26 mouse cellular contexts compared by ENCODE assay signal in genomic region chr10:88404220-88404619, GRCm38 (mm10). TPM values are rescaled to one million over a fixed set of nuclear protein-coding genes. Genes with fewer than 3 reads are reported as not detected.
"Had no signal": no experiment of that assay in that cellular context is flagged by ENCODE, and none has a peak within 500 bp of the region (broad histone marks: within the 10 kb centered on the region; RNA-seq: fewer than 3 reads in every experiment).

No protein-coding gene starts in this region.

- H3K36me3 ChIP-seq: limb, embryonic 12.5 days had no signal

- H3K9ac ChIP-seq: kidney, embryonic 15.5 days; limb, embryonic 12.5 days; limb, embryonic 15.5 days; liver, embryonic 14.5 days; liver, postnatal 0 days; lung, embryonic 14.5 days; midbrain, embryonic 13.5 days; neural tube, embryonic 13.5 days had no signal

- H3K9me3 ChIP-seq: kidney, embryonic 15.5 days; limb, embryonic 15.5 days; midbrain, embryonic 13.5 days; neural tube, embryonic 13.5 days had no signal

- H3K4me1 ChIP-seq: kidney, embryonic 15.5 days; limb, embryonic 12.5 days; limb, embryonic 15.5 days; midbrain, embryonic 13.5 days; neural tube, embryonic 13.5 days had no signal

- H3K27ac ChIP-seq: kidney, embryonic 15.5 days; left cerebral cortex, adult 2 months; limb, embryonic 12.5 days; limb, embryonic 15.5 days; liver, embryonic 14.5 days; midbrain, embryonic 13.5 days; neural tube, embryonic 13.5 days had no signal

- ATAC-seq: liver, postnatal 0 days; lung, postnatal 0 days; midbrain, embryonic 13.5 days; midbrain, embryonic 16.5 days had no signal

- H3K4me2 ChIP-seq: kidney, embryonic 15.5 days; limb, embryonic 12.5 days; limb, embryonic 15.5 days; liver, embryonic 11.5 days; lung, embryonic 14.5 days; midbrain, embryonic 13.5 days; neural tube, embryonic 13.5 days had no signal

- DNase-seq: kidney, adult 11 months; kidney, adult 8-10 months; kidney, postnatal 10 days; kidney, postnatal 36 days; layer of hippocampus, postnatal 36 days; left cerebral cortex, postnatal 4 days; liver, postnatal 0 days; lung, embryonic 14.5 days; retina, postnatal 1 day; right cerebral cortex, postnatal 25 days; spleen, adult 18-20 months; thymus, adult 18-20 months; thymus, postnatal 36 days had no signal

- H3K27me3 ChIP-seq: kidney, embryonic 15.5 days; limb, embryonic 12.5 days; limb, embryonic 15.5 days; midbrain, embryonic 13.5 days; neural tube, embryonic 13.5 days had no signal

- H3K4me3 ChIP-seq: kidney, embryonic 15.5 days; left cerebral cortex, adult 2 months; limb, embryonic 12.5 days; limb, embryonic 15.5 days; midbrain, embryonic 13.5 days; myocyte; neural tube, embryonic 13.5 days had no signal

RNA-seq across cellular contexts. Expression of gene Sycp3, which starts 55.1 kb away (rescaled TPM):
- total RNA-seq: neutrophil, adult 5-6 weeks had no signal
- polyA plus RNA-seq: limb, embryonic 15.5 days; liver, embryonic 11.5 days; lung, embryonic 14.5 days; lung, postnatal 0 days; myocyte; neural tube, embryonic 13.5 days; stomach, embryonic 16.5 days had no signal
